Mouse (Mus musculus): Measurements from ENCODE around the gene Igfals.

The Igfals gene

GRCm38 (mm10) chr17:24895571-24896240 is 29.9 kb downstream of the Igfals start:
- DNase-seq, result no peak

DNA sequence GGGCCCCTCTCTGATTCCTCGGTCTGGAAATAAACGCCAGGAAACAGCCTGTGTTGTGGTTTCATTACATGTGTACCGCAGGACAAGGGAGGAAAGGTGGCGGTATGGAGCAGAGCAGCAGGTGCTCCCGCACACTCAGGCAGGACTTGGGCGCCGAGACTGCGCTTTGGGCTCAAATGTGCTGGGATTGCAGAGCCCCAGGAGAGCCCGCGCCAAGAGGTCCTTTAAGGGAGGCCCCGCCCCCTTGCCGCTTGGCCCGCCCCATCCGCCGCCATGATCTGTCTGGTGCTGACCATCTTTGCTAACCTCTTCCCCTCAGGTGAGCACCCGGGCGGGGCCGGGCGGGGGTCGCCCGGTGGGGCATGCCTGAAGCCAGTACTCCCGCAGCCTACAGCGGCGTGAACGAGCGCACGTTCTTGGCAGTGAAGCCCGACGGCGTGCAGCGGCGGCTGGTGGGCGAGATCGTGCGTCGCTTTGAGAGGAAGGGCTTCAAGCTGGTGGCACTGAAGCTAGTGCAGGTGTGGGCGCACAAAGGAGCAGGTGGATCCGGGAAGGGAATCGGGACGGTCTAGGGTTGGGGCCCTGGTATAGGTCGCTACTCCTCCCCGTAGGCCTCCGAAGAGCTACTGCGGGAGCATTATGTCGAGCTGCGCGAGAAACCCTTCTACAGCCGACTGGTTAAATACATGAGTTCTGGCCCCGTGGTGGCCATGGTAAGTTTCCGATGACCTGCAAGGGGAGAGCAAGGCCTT is 30.6 kb downstream of the Igfals start, which contains the start of gene Nme3:
TSS of gene Nme3 (plus strand) at position 260 of the 752 bp plus-strand sequence.
- peak; percentile 78 for DNase-seq

- peak; percentile 48 for DNase-seq
Measured at GRCm38 (mm10) chr17:24896993-24897269, 31.1 kb downstream of the Igfals start.

DNA sequence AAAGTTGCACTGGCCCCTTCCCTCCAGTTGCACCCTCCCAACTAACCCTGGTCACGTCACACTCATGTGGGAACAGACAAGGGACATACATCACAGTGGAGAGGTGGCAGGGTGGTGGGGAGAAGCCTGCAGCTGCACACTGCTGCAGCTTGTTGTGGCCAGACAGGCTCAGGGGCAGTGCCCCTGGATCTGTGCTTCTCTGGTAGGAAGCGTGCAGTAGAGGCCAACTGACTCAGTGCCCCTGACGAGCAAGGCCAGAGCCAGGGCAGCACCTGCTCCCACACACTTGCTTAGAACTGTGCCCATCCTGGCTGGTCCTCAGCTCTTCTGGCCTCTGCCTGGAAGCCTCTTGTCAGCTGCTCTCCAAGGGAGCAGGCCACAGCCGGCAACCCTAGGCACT is 31.8 kb downstream of the Igfals start:
- DNase-seq, result peak; percentile 34

GRCm38 (mm10) chr17:24898041-24898854 is 32.5 kb downstream of the Igfals start:
- DNase-seq, result peak; percentile 55

DNA sequence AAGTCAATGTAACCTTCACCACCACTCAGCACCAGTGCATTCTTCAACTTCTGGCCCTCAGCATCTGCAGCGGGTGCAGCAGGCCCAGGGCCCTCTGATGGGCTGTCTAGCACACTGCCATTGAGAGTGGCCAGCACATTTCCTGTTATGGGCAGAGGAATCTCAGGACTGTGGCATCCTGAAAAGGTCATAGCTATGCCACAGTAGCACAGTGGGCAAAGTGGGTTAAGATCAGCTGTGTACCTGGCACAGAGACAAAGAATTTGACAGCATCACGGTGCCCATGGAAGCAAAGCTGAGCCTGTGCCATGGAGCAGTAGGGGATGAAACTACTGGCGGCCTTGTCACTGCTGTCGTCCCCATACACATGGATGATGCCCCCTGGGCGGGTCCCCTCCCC is 33.4 kb downstream of the Igfals start:
- peak; percentile 41 for DNase-seq

DNA sequence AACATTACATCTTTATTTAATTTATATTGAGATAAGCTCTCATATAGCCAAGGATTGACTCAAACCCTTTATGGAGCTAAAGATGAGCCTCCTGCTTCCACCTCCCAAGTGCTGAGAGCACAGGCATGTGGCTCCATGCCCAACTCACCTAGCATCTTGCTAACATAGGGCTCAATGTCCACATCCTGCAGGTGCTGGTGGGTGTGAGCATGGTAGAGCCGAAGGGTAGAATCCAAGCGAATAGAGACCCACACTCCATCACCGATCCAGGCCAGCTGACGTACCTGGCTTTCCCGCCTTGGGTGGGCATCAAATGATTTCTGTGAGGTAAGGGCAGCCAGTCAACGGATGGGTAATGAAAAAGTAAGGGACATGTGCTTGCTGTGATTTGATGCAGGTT is 34.2 kb downstream of the Igfals start:
- peak; percentile 27 for DNase-seq

DNA sequence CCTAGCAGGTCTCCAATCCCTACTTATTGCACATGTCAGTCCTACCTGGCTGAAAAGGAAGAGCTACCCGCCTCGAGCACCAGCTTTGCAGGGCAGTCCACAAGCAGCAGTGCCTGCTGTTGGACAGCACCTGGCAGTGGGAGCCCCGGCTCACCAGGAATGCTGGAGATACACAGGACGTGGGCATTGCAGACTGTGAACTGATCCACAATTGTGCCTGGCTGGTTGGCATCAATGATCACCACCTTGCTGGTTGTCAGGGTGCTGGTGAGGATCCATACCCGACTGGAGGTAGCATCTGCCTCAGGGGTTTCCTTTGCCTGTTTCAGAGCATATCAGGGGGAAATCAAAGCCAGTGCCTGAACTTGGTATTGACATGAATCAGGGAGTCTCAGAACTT is 36.3 kb downstream of the Igfals start:
- DNase-seq, result no peak

GRCm38 (mm10) chr17:24902671-24903474 is 37.1 kb downstream of the Igfals start:
- peak; percentile 29 for DNase-seq

DNA sequence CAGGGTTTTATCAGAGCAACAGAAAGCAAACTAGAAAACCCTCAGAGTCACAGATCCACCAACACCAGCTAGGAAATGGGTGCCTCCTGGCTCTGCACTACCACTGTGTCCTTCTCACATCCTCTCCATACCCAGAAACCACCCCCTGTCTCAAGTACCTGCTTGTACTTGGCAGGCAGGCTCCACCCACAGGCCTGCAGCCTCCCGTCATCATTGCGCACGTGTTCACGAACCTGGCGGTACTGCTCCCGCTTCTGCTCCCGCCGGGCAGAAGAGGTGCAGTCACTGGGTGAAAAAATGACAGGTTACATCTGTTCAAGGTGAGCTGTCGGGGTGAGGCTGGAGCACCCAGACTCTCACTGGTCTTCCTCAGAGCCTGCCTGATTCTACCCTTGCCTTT is 38.0 kb downstream of the Igfals start:
- DNase-seq, result no peak

- DNase-seq, result no peak
Measured at GRCm38 (mm10) chr17:24907591-24907990, 41.8 kb downstream of the Igfals start.

GRCm38 (mm10) chr17:24913984-24914383 is 48.2 kb downstream of the Igfals start:
- no peak for DNase-seq

DNA sequence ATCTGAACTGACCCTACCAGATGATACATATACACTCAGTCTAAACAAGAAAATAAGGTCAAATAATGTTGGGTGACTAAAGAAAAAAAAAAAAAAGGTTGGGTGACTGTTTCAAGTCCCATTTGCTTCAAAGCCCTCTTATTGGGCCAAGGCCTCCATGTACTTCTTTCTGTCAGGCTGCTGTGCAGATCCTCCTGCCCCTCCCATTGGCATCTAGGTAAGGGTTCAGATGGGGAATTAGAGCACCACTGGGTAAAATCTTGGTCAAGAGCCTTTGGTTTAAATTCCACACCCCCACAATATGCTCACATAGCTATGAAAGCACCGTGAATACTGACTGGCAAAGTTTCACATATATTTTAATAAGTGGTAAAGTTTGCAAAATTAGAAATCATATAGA is 57.4 kb downstream of the Igfals start:
- no peak for DNase-seq

DNA sequence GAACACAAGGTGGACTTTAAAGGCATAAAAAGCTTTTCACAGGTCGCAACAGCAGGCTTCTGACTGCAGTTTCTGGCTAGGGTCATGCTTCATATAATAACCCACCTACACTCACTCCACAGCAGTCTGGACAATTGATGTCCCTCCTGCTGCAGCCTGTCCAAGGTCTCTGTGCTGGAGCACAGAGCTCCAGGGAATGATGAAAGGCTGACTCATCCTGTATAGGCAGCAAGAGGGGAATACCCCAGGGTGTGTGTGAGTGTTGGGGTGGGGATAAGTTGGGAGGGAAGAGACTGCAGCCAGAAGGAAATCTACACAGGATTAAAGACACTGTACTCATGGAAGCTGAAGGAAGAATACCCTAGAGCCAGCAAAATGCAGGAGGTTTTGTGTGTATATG is 63.7 kb downstream of the Igfals start:
- DNase-seq, result no peak

Measured in cerebellum, adult 11-12 months (tissue).